Mouse (Mus musculus) cortical plate, adult 2 months (tissue): Measurements from ENCODE around the gene Capn5.
A peak's percentile ranks its signal among the peaks of the same experiment; 100 is the strongest.

Experiments used
- CTCF ChIP-seq: fragments of 200-500 bp; IDR thresholded peaks from 2 replicates; pipeline ENCODE4 v1.5.1; 2011; ENCODE audit warnings: mild to moderate bottlenecking, control low read depth, low read length; ENCODE audit not compliant: insufficient read depth; ENCODE audit errors: extremely low read depth
- POLR2A ChIP-seq: fragments of 200-500 bp; IDR thresholded peaks from 2 replicates; pipeline ENCODE4 v1.6.1; 2011; ENCODE audit warnings: mild to moderate bottlenecking, low read length, control low read depth; ENCODE audit not compliant: insufficient read depth; ENCODE audit errors: extremely low read depth

GRCm38 (mm10) chr7:98071620-98072019 is 106.5 kb downstream of the Capn5 start:
- TF ChIP-seq CTCF (peak; percentile 96), POLR2A (no peak)
